Mouse (Mus musculus): ENCODE measurements around the gene Smad3. TPM values are rescaled to one million over a fixed set of nuclear protein-coding genes. Genes with fewer than 3 reads are reported as not detected.

Smad3 gene
- total RNA-seq, 2 experiments from 2014 or later: 13.2 to 14.8 TPM

DNA sequence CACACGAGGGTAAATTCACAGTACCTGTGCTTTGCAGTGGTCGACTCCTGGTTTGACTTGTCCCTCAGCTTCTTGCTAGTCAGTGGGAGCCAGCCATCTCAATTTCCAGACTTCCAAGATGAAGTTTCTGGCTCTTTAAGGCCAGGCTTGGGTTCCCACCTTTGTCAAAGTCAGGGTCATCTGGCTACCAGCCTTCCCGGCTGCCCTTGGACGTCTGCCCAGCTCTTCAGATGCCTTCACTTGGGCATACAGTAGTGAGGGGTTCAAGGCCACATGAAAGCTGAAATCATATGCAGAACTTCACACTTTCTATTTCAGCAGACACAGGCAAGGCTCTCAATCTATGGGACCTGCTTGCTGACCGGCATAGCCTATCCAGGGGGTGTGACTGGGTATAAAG lies 53.7 kb downstream of the Smad3 start:
- intact Hi-C loops (cut with DNase I): no loop called here
- DNase-seq: no peak

- DNase-seq: no peak
- intact Hi-C loops (cut with DNase I): no loop called here
Observed at GRCm38 (mm10) chr9:63703236-63703785, 54.5 kb downstream of the Smad3 start.

DNA sequence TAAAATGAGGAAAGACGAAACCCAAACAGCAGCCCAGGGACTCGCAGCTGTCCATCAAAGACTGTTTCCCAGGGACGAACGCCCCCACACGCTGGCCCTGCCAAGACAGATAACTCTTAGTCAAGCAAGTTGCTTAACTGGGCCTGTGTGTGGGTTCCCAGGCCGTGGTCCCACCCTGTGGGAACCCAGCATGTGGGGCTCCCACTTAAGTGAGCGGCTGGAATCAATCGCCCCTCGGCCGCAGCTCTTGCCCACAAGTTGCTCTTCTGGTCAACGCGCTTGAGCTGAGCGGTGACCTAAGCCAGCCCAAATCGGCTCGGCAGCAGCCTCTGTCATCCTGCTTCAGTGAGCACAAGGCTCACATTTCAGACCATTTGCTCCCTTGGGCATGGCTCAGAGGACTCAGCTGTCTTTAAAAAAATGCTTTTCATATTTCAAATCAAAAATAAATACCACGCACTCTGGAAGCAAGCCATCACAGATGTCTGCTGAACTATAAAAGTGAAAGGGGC lies 55.2 kb downstream of the Smad3 start:
- DNase-seq: peak in 1 of 2 experiments; percentile 47
- intact Hi-C loops (cut with DNase I): no loop called here

DNA sequence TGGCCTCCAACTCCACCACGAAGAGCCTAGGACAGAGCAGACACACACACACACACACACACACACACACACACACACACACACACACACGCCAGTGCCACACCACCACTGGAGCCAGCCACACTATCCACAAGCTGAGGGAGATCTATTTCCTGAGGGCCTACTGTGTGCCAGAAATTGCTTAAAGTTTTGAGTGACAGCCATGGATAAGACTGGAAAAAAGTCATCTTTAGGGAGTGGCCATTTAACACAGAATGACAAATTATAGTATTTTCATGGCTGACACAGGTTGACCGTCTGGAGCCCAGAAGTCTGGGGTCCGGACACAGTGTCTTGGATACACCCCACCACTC lies 55.9 kb downstream of the Smad3 start:
- DNase-seq: no peak
- intact Hi-C loops (cut with DNase I): no loop called here

- intact Hi-C loops (cut with DNase I): no loop called here
Observed at GRCm38 (mm10) chr9:63701258-63701956, 56.4 kb downstream of the Smad3 start.

GRCm38 (mm10) chr9:63699145-63699544 lies 58.6 kb downstream of the Smad3 start:
- intact Hi-C loops (cut with DNase I): no loop called here
- no peak for DNase-seq

More at GRCm38 (mm10) chr9:63701258-63701956, 56.4 kb downstream of the Smad3 start:
- DNase-seq: no peak

DNA sequence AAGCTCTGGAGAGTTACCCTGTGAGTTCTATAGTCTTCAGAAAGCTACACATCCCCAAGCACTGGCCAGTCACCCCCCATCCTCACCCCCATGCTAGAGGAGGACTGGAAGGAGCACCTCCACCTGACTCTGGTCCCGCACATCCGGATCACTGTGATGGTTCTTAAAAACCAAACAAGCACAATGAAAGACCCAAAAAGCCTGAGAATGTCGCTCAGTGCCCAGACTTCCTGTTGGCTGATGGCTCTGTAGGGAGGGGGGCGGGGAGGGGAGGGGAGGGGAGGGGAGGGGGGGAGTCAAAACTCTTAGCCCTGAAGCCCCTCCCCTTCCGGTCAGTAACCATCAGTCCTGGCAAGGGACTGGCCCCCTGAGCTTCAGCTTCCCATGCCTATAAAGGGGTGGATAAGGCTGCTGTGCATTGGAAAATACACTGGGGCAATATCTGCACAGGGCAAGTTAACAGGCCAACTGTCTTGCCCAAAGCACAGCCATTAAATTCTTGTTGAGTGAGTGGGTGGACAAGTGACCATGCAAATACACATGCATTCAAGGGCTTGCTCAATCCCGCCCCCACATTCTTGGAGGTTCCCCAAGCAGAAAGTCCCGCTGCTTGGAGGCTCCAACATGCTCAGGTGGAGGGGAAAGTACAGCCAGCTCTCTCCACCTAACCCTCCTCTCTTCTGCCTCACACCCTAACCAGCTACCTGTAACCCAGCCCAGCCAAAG lies 59.3 kb downstream of the Smad3 start:
- intact Hi-C loops (cut with DNase I): no loop called here
- no peak for DNase-seq

DNA sequence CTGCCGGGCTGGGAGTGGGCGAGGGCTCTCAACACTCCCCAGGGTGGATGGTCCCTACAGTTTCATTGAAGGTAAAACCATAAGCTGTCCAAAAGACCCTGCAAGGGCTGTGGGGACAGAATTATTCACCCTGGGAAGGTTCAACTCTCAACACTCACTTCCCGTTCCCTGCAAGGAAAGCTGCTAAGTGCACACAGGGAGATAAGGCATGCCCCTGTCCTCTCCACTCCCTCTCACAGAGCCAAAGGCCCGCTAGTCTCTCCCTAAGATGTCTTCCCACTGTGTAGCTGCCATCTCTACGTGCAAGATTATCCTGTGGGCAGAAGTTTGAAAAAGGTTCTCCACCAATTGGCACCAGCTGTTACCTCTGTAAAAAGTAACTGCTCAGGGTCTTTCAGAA lies 60.2 kb downstream of the Smad3 start:
- no peak for DNase-seq
- intact Hi-C loops (cut with DNase I): no loop called here

DNA sequence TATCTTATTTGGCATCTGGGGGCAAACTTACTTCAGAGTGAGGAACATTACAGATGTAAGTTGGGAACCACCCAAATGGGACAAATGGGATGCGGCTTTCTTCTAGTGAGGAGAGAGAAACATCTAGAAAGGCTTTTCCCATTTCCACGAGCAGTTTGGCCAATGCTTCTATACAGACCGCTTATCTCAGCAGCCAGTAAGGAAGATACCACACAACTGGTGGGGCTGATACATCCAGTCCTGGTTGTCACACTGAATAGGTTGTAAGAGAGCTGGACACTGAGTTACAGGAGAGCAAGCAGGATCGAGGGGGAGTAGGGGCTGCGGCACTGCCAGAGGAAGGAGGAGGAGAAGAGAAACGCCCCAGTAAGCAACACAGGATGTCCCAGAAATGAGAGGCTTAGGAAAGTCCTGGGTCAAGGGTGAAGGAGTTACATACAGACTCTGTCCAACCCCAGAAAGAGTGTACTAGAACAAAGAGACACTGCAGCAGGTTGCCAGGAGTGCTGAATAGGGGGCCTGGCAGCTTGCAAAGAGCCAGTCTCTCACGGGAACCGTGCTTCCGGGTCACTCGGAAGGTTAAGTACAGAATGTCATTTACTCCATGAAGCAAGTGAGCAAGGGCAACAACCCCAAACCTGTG lies 61.2 kb downstream of the Smad3 start:
- intact Hi-C loops (cut with DNase I): no loop called here
- DNase-seq: no peak

GRCm38 (mm10) chr9:63691960-63692359 lies 65.8 kb downstream of the Smad3 start:
- DNase-seq: no peak
- intact Hi-C loops (cut with DNase I): no loop called here

DNA sequence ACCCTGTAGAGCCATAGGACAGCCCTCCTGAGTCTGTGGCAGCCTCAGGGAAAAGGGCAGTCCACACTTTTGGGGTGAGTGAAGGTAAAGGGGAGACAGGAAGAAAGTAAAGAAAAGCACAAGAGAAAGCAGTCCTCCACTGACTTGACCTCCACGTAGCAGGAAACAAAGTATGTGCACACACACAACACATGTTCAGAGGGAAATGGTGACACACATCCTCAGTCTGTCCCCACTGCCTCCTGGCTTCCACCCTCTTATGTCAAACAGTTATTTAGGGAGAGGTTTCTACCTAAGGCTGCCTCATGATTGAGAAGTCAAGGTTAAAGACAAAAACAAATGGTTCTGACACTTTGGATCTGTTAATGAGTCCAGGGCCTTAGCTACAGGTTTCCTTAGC lies 67.3 kb downstream of the Smad3 start:
- intact Hi-C loops (cut with DNase I): no loop called here
- no peak for DNase-seq

- intact Hi-C loops (cut with DNase I): no loop called here
- DNase-seq: no peak
Observed at GRCm38 (mm10) chr9:63687413-63688015, 70.3 kb downstream of the Smad3 start.

- DNase-seq: no peak
- intact Hi-C loops (cut with DNase I): no loop called here
Observed at GRCm38 (mm10) chr9:63685352-63685751, 72.4 kb downstream of the Smad3 start.

DNA sequence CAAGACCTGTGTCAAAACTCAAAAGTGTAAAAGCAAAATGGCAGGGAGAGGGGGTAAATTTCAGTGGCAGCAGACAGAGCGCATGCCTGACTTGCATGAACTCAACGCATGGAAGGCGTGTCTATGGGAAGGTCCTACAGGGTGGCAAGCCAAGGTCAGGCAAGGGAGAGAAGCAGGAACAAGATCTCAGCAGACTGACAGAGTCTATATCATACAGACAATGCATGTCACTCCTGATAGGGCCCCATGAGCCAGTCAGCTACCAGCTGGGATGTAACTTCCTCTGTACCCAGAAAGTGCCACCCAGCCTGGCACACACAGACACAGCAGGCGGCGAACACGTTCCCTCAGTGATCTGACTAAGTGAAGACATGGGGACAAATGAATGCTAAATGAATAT lies 73.5 kb downstream of the Smad3 start:
- intact Hi-C loops (cut with DNase I): no loop called here
- no peak for DNase-seq

- intact Hi-C loops (cut with DNase I): no loop called here
- DNase-seq: no peak
Observed at GRCm38 (mm10) chr9:63682943-63683342, 74.9 kb downstream of the Smad3 start.

DNA sequence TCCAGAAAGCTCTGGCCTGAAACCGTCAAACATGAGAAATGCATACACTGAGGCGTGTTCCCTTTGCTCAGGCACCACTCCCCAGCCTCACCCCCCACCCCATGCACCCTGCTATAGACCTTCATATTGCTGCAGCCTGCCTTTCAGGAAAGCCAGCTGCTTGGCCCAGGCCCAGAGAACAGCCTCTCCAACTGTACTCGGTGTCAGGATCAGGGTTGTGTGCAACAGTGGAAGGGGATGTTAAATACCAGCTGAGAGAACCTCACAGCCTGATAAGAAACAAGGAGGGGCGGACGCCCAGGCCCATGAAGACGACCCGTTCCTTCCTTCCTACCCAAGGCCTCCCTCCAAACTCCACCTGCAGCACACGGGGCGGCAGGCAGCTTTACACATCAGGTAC lies 75.5 kb downstream of the Smad3 start:
- DNase-seq: no peak
- intact Hi-C loops (cut with DNase I): no loop called here

DNA sequence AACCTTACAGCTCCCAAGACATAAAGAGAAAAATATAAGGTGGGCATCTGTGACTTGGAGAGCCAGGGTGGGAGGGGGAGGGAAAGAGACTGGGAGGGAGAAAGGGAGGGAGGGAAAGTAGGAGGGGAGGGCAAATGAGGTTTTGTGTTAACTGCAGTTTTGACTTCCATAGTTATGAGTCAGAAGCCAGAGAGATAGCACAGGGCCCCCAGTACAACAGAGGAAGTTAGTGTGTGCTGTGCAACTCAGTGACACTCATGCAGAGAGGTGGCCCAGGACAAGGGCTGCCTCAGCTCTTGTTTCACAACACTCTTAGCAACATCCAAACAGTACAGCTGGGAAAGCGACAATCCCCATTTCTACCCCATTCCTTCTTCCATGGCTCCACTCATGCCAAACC lies 79.7 kb downstream of the Smad3 start:
- intact Hi-C loops (cut with DNase I): no loop called here

DNA sequence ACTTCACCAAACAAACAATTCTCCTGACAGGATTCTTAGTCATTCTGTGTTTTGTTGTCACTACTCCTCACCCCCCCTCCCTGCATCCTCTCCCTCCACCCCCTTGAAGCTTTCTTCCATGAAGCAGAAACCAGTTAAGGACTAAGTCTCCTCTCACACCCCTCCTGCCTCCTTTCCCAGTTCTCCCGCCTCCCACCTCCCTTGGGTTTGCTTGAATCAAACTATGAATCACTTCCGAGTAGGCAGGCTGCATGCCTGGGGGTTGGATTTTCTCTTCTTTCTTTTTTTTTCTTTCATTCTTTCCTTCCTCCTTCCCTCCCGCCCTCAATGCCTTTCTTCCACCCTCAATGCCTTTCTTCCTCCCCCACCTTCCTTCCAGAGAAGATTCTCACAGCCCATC lies 80.2 kb downstream of the Smad3 start:
- DNase-seq: no peak
- intact Hi-C loops (cut with DNase I): no loop called here

More for the DNA sequence above, 79.7 kb downstream of the Smad3 start:
- DNase-seq: no peak

- intact Hi-C loops (cut with DNase I): no loop called here
- DNase-seq: no peak
Observed at GRCm38 (mm10) chr9:63674613-63675012, 83.2 kb downstream of the Smad3 start.

GRCm38 (mm10) chr9:63673494-63673805 lies 84.3 kb downstream of the Smad3 start:
- DNase-seq: no peak
- intact Hi-C loops (cut with DNase I): no loop called here

Measured in heart, postnatal 14 days (tissue).